Mouse (Mus musculus): ENCODE results near the gene Ccnl1.

GRCm38 (mm10) chr3:65976296-65976695 is 18.2 kb upstream of the Ccnl1 start:
- TF ChIP-seq CTCF (IDR thresholded peaks at IDR 0.05; ENCODE audit: extremely low read depth, insufficient read depth, low read length) (no peak), POLR2A (IDR thresholded peaks at IDR 0.05; ENCODE audit: extremely low read depth, insufficient read depth, low read length) (no peak)

Data from cortical plate, adult 2 months (tissue).